Mouse (Mus musculus): ENCODE measurements around the gene Sipa1.
"Not testable (repeated sequence)": the region's sequence is repeated elsewhere in the genome, so short reads cannot be mapped to it uniquely, and the experiment has no call there.

DNA sequence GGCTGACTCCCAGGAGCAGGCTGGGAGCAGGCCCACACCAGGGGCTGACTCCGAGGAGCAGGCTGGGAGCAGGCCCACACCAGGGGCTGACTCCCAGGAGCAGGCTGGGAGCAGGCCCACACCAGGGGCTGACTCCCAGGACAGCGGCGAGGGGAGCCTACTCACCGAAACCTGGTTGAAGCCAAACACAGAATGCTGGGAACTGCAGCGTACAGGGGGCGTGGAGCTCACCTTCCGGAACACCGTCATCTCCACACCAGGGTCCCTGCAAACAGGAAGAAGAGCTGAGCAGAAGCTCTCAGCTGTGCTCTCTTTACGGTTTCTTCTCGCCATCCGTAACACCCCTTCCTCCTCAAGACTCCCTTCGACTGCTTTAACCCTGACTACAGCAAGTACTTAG, 23.4 kb upstream of the Sipa1 start:
- TF ChIP-seq CTCF (IDR thresholded peaks at IDR 0.05; ENCODE audit: low read depth, low read length); GATA1 (IDR thresholded peaks at IDR 0.05; ENCODE audit: borderline replicate concordance, low read length); TAL1 (conservative IDR thresholded peaks at IDR 0.05; ENCODE audit: low read depth, low read length); POLR2AphosphoS5 (IDR thresholded peaks at IDR 0.05; ENCODE audit: insufficient replicate concordance, low read depth, low read length): not testable (repeated sequence)
